Mouse (Mus musculus) MEL-GATA-1-ER (cell line): Measurements from ENCODE around the gene Abcg8.

Experiments
- DNase-seq: peaks from one replicate; pipeline ENCODE4 v3.0.0-alpha.2; 2012; ENCODE audit warnings: low read depth; ENCODE audit errors: extremely low read depth

The Abcg8 gene

GRCm38 (mm10) chr17:84709403-84709851 lies 33.3 kb downstream of the Abcg8 start:
- no peak for DNase-seq

- no peak for DNase-seq
Observed at GRCm38 (mm10) chr17:84713563-84714164, 37.6 kb downstream of the Abcg8 start.

GRCm38 (mm10) chr17:84714930-84715329 lies 38.8 kb downstream of the Abcg8 start:
- no peak for DNase-seq

- DNase-seq: no peak
Observed at GRCm38 (mm10) chr17:84716252-84716872, 40.3 kb downstream of the Abcg8 start.

- DNase-seq: no peak
Observed at GRCm38 (mm10) chr17:84717416-84717815, 41.3 kb downstream of the Abcg8 start.

GRCm38 (mm10) chr17:84719105-84719504 lies 43.0 kb downstream of the Abcg8 start:
- DNase-seq: no peak

- DNase-seq: no peak
Observed at GRCm38 (mm10) chr17:84724028-84724427, 47.9 kb downstream of the Abcg8 start.

GRCm38 (mm10) chr17:84725163-84725562 lies 49.1 kb downstream of the Abcg8 start:
- DNase-seq: no peak

GRCm38 (mm10) chr17:84728201-84728911 lies 52.3 kb downstream of the Abcg8 start:
- no peak for DNase-seq

- DNase-seq: no peak
Observed at GRCm38 (mm10) chr17:84729140-84729539, 53.0 kb downstream of the Abcg8 start.

GRCm38 (mm10) chr17:84731361-84731760 lies 55.3 kb downstream of the Abcg8 start:
- DNase-seq: no peak

GRCm38 (mm10) chr17:84732612-84733011 lies 56.5 kb downstream of the Abcg8 start:
- no peak for DNase-seq

- no peak for DNase-seq
Observed at GRCm38 (mm10) chr17:84736719-84737118, 60.6 kb downstream of the Abcg8 start.

- no peak for DNase-seq
Observed at GRCm38 (mm10) chr17:84738073-84738797, 62.1 kb downstream of the Abcg8 start.

- no peak for DNase-seq
Observed at GRCm38 (mm10) chr17:84744256-84744655, 68.2 kb downstream of the Abcg8 start.

GRCm38 (mm10) chr17:84745001-84745400 lies 68.9 kb downstream of the Abcg8 start:
- no peak for DNase-seq

GRCm38 (mm10) chr17:84747212-84747611 lies 71.1 kb downstream of the Abcg8 start:
- no peak for DNase-seq

GRCm38 (mm10) chr17:84748152-84748682 lies 72.1 kb downstream of the Abcg8 start:
- no peak for DNase-seq

GRCm38 (mm10) chr17:84749297-84749696 lies 73.2 kb downstream of the Abcg8 start:
- no peak for DNase-seq
